Mouse (Mus musculus) forebrain, embryonic 16.5 days (tissue): ENCODE results near the gene Card14. TPM values are rescaled to one million over a fixed set of nuclear protein-coding genes. Genes with fewer than 3 reads are reported as not detected.
"Not testable (repeated sequence)": the region's sequence is repeated elsewhere in the genome, so short reads cannot be mapped to it uniquely, and the experiment has no call there.

Source experiments
- ATAC-seq: fragments of 200-750 bp; cut with Nextera tagmentation; 2 replicates; pipeline ENCODE4 v1.8.0; 2017; ENCODE audit warnings: mild to moderate bottlenecking, moderate library complexity
- H3K27ac ChIP-seq: fragments of 300-500 bp; sonication (generic); 2 replicates; pipeline ENCODE4 v1.5.1; 2014; ENCODE audit warnings: low read length, control low read depth
- H3K27me3 ChIP-seq: fragments of 300-500 bp; sonication (generic); replicated peaks from 2 replicates; pipeline ENCODE4 v1.6.1; 2014; ENCODE audit warnings: low read length; ENCODE audit not compliant: control insufficient read depth, insufficient read depth
- H3K36me3 ChIP-seq: fragments of 300-500 bp; sonication (generic); 2 replicates; pipeline ENCODE4 v1.6.1; 2014; ENCODE audit not compliant: control insufficient read depth, insufficient read depth
- H3K4me1 ChIP-seq: fragments of 300-500 bp; sonication (generic); replicated peaks from 2 replicates; pipeline ENCODE4 v1.6.1; 2014; ENCODE audit warnings: low read length; ENCODE audit not compliant: control insufficient read depth, insufficient read depth
- H3K4me2 ChIP-seq: fragments of 300-500 bp; sonication (generic); 2 replicates; pipeline ENCODE4 v1.6.1; 2014; ENCODE audit warnings: mild to moderate bottlenecking, low read length, control low read depth
- H3K4me3 ChIP-seq: fragments of 300-500 bp; sonication (generic); replicated peaks from 2 replicates; pipeline ENCODE4 v1.5.1; 2014; ENCODE audit warnings: mild to moderate bottlenecking, low read length, control low read depth
- H3K9ac ChIP-seq: fragments of 300-500 bp; sonication (generic); replicated peaks from 2 replicates; pipeline ENCODE4 v1.6.1; 2014; ENCODE audit warnings: low read depth, low read length, control low read depth
- H3K9me3 ChIP-seq: fragments of 300-500 bp; sonication (generic); 2 replicates; pipeline ENCODE4 v1.6.1; 2016; ENCODE audit warnings: low read length; ENCODE audit not compliant: control insufficient read depth
- WGBS: fragments of 180-500 bp; shearing (Covaris S2); extraction: QIAGEN DNeasy Blood & Tissue Kit; methylation state at CpG from one replicate; pipeline ENCODE4 v1.1.7; 2014; 5-methylcytosine and 5-hydroxymethylcytosine counted together
- polyA plus RNA-seq: library from polyadenylated mRNA; unstranded; fragments of >200 nt; fragmentation: Nextera tagmentation; extraction: Ambion mirVana; gene quantifications from 2 replicates; pipeline ENCODE4 v1.2.1, GENCODE M21; 2015

Gene Card14
- polyA plus RNA-seq, 1 experiment from 2014 or later, result 0.13 TPM

GRCm38 (mm10) chr11:119272492-119272891, 35.1 kb upstream of the Card14 start:
- H3K9ac ChIP-seq, H3K27me3 ChIP-seq, H3K9me3 ChIP-seq, H3K36me3 ChIP-seq, H3K4me2 ChIP-seq, H3K4me3 ChIP-seq, ATAC-seq, H3K27ac ChIP-seq: not testable (repeated sequence)
- 62% methylated on average over 3 of the region's 3 CpGs for WGBS
- peaks cover 12% of the 10 kb centered on the region for H3K4me1 ChIP-seq

GRCm38 (mm10) chr11:119273186-119273930, 34.2 kb upstream of the Card14 start:
- H3K9ac ChIP-seq, result no peak overlapping the region
- peaks cover 8% of the 10 kb centered on the region for H3K36me3 ChIP-seq
- no peak for ATAC-seq
- H3K27ac ChIP-seq, result no peak overlapping the region
- H3K4me3 ChIP-seq, result no peak overlapping the region
- H3K27me3 ChIP-seq, result no peaks in the 10 kb centered on the region
- WGBS, result 85% methylated on average over 8 of the region's 8 CpGs
- no peak overlapping the region for H3K4me2 ChIP-seq
- H3K4me1 ChIP-seq, result peaks cover 6% of the 10 kb centered on the region
- no peaks in the 10 kb centered on the region for H3K9me3 ChIP-seq

- Histone ChIP-seq H3K4me2 (no peak overlapping the region), H3K27ac (no peak overlapping the region), H3K4me1 (no peaks in the 10 kb centered on the region), H3K9ac (no peak overlapping the region), H3K27me3 (no peaks in the 10 kb centered on the region), H3K36me3 (peaks cover 11% of the 10 kb centered on the region), H3K9me3 (no peaks in the 10 kb centered on the region), H3K4me3 (no peak overlapping the region)
- ATAC-seq, result no peak
- 88% methylated on average over 15 of the region's 15 CpGs for WGBS
Measured at GRCm38 (mm10) chr11:119281030-119281429, 26.5 kb upstream of the Card14 start.

GRCm38 (mm10) chr11:119285791-119286527, 21.6 kb upstream of the Card14 start:
- WGBS, result 62% methylated on average over 9 of the region's 9 CpGs
- ATAC-seq, result no peak

GRCm38 (mm10) chr11:119287207-119287992, 20.2 kb upstream of the Card14 start:
- H3K36me3 ChIP-seq, result peaks cover 33% of the 10 kb centered on the region
- whole genome bisulfite sequencing, result 89% methylated on average over 20 of the region's 20 CpGs
- no peak overlapping the region for H3K9ac ChIP-seq
- no peaks in the 10 kb centered on the region for H3K27me3 ChIP-seq
- H3K4me1 ChIP-seq, result no peaks in the 10 kb centered on the region
- H3K4me2 ChIP-seq, result no peak overlapping the region
- no peaks in the 10 kb centered on the region for H3K9me3 ChIP-seq
- no peak for ATAC-seq
- no peak overlapping the region for H3K27ac ChIP-seq
- no peak overlapping the region for H3K4me3 ChIP-seq

More at GRCm38 (mm10) chr11:119285791-119286527, 21.6 kb upstream of the Card14 start:
- Histone ChIP-seq H3K27ac (no peak overlapping the region), H3K9me3 (no peaks in the 10 kb centered on the region), H3K4me3 (no peak overlapping the region), H3K4me2 (no peak overlapping the region), H3K4me1 (no peaks in the 10 kb centered on the region), H3K27me3 (no peaks in the 10 kb centered on the region), H3K36me3 (peaks cover 23% of the 10 kb centered on the region), H3K9ac (no peak overlapping the region)

- not testable (repeated sequence) for H3K9ac ChIP-seq, H3K4me1 ChIP-seq, H3K4me3 ChIP-seq, H3K4me2 ChIP-seq, H3K27ac ChIP-seq, ATAC-seq, H3K9me3 ChIP-seq, H3K27me3 ChIP-seq
- peaks cover 61% of the 10 kb centered on the region for H3K36me3 ChIP-seq
- WGBS, result 93% methylated on average over 8 of the region's 8 CpGs
Measured at GRCm38 (mm10) chr11:119292861-119293260, 14.7 kb upstream of the Card14 start.

GRCm38 (mm10) chr11:119297996-119298395, 9.6 kb upstream of the Card14 start:
- H3K9me3 ChIP-seq, result no peaks in the 10 kb centered on the region
- no peak for ATAC-seq
- no peak overlapping the region for H3K27ac ChIP-seq
- WGBS, result 91% methylated on average over 6 of the region's 6 CpGs
- H3K9ac ChIP-seq, result no peak overlapping the region
- H3K4me3 ChIP-seq, result no peak overlapping the region
- no peak overlapping the region; the same call in 1 of the 2 replicates for H3K4me2 ChIP-seq
- H3K27me3 ChIP-seq, result no peaks in the 10 kb centered on the region
- H3K4me1 ChIP-seq, result peaks cover 19% of the 10 kb centered on the region
- H3K36me3 ChIP-seq, result peaks cover 35% of the 10 kb centered on the region

GRCm38 (mm10) chr11:119298917-119299316, 8.7 kb upstream of the Card14 start:
- no peak overlapping the region for H3K27ac ChIP-seq
- peaks cover 19% of the 10 kb centered on the region for H3K4me1 ChIP-seq
- WGBS, result 10% methylated on average over 7 of the region's 7 CpGs
- H3K36me3 ChIP-seq, result peaks cover 28% of the 10 kb centered on the region
- H3K27me3 ChIP-seq, result no peaks in the 10 kb centered on the region
- ATAC-seq, result no peak
- no peaks in the 10 kb centered on the region for H3K9me3 ChIP-seq
- H3K4me2 ChIP-seq, result peak overlapping the region; percentile 98
- H3K9ac ChIP-seq, result peak overlapping the region; percentile 88
- H3K4me3 ChIP-seq, result peak overlapping the region; percentile 98
